Mouse (Mus musculus) heart, embryonic 14.5 days (tissue): ENCODE measurements around the gene Tcea3. TPM values are rescaled to one million over a fixed set of nuclear protein-coding genes. Genes with fewer than 3 reads are reported as not detected.

ENCODE experiments used
- ATAC-seq: fragments of 200-750 bp; cut with Nextera tagmentation; 2 replicates; pipeline ENCODE4 v1.8.0; 2017; ENCODE audit warnings: low read depth, moderate TSS enrichment; ENCODE audit not compliant: insufficient number of reproducible peaks, insufficient read depth, low FRiP score
- H3K27ac ChIP-seq, 2 experiments: fragments of 200-500 bp in 1 of 2; fragments of 300-500 bp in 1 of 2; sonication (generic) in 1 of 2; replicated peaks in 1 of 2; 2 replicates each; pipeline ENCODE4 v1.5.1; 2012 to 2014; ENCODE audit warnings: low read depth in 2 of 2, low read length in 2 of 2, control low read depth in 1 of 2, mild to moderate bottlenecking in 1 of 2, mixed read lengths in 1 of 2; ENCODE audit not compliant: control insufficient read depth in 1 of 2, insufficient read depth in 1 of 2
- H3K27me3 ChIP-seq: fragments of 300-500 bp; sonication (generic); 2 replicates; pipeline ENCODE4 v1.6.1; 2014; ENCODE audit warnings: mild to moderate bottlenecking, low read length, control low read depth; ENCODE audit not compliant: control insufficient read depth, insufficient read depth
- H3K36me3 ChIP-seq: fragments of 300-500 bp; sonication (generic); 2 replicates; pipeline ENCODE4 v1.6.1; 2014; ENCODE audit warnings: mild to moderate bottlenecking, control low read depth, low read length, mixed read lengths; ENCODE audit not compliant: control insufficient read depth, insufficient read depth
- H3K4me1 ChIP-seq, 2 experiments: fragments of 200-500 bp in 1 of 2; fragments of 300-500 bp in 1 of 2; sonication (generic) in 1 of 2; 2 replicates each; pipeline ENCODE4 v1.6.1; 2012 to 2014; ENCODE audit warnings: low read length in 2 of 2, control low read depth in 1 of 2, mixed read lengths in 1 of 2; ENCODE audit not compliant: control insufficient read depth in 2 of 2, insufficient read depth in 2 of 2
- H3K4me2 ChIP-seq: fragments of 300-500 bp; sonication (generic); 2 replicates; pipeline ENCODE4 v1.6.1; 2014; ENCODE audit warnings: mild to moderate bottlenecking, low read length
- H3K4me3 ChIP-seq, 2 experiments: fragments of 200-500 bp in 1 of 2; fragments of 300-500 bp in 1 of 2; sonication (generic) in 1 of 2; 2 replicates each; pipeline ENCODE4 v1.5.1; 2012 to 2014; ENCODE audit warnings: low read length in 2 of 2, mild to moderate bottlenecking in 2 of 2, control low read depth in 1 of 2, low read depth in 1 of 2, moderate library complexity in 1 of 2; ENCODE audit not compliant: control insufficient read depth in 1 of 2, insufficient read depth in 1 of 2
- H3K9ac ChIP-seq: fragments of 300-500 bp; sonication (generic); 2 replicates; pipeline ENCODE4 v1.6.1; 2014; ENCODE audit warnings: mild to moderate bottlenecking, low read length
- H3K9me3 ChIP-seq: fragments of 300-500 bp; sonication (generic); 2 replicates; pipeline ENCODE4 v1.6.1; 2016; ENCODE audit warnings: low read length, control low read depth; ENCODE audit not compliant: control insufficient read depth
- WGBS: fragments of 180-500 bp; shearing (Covaris S2); extraction: QIAGEN DNeasy Blood & Tissue Kit; methylation state at CpG from one replicate; pipeline ENCODE4 v1.1.7; 2014; 5-methylcytosine and 5-hydroxymethylcytosine counted together
- polyA plus RNA-seq: library from polyadenylated mRNA; unstranded; fragments of >200 nt; fragmentation: Nextera tagmentation; extraction: Ambion mirVana; gene quantifications from 2 replicates; pipeline ENCODE4 v1.2.1, GENCODE M21; 2014

Gene Tcea3
- polyA plus RNA-seq, 1 experiment from 2014 or later = 74.6 TPM

GRCm38 (mm10) chr4:136285811-136286371 is 38.4 kb downstream of the Tcea3 start:
- ATAC-seq = peak; percentile 82
- H3K27ac ChIP-seq = peak overlapping the region; percentile 94 to 99
- peak overlapping the region; percentile 94 for H3K4me2 ChIP-seq
- WGBS = 0% methylated on average over 29 of the region's 29 CpGs
- no peaks in the 10 kb centered on the region for H3K27me3 ChIP-seq
- peak overlapping the region; percentile 61 to 78 for H3K4me3 ChIP-seq
- H3K36me3 ChIP-seq = peaks cover 41% of the 10 kb centered on the region
- peak overlapping the region; percentile 85 for H3K9ac ChIP-seq
- H3K4me1 ChIP-seq = peaks cover 20 to 35% of the 10 kb centered on the region in 2 experiments
- H3K9me3 ChIP-seq = peaks cover 4% of the 10 kb centered on the region; the same call in 1 of the 2 replicates

GRCm38 (mm10) chr4:136289918-136290780 is 42.6 kb downstream of the Tcea3 start:
- peaks cover 5 to 9% of the 10 kb centered on the region in 2 experiments; a peak in 3 of 4 replicates for H3K4me1 ChIP-seq
- no peaks in the 10 kb centered on the region for H3K27me3 ChIP-seq
- no peak overlapping the region for H3K9ac ChIP-seq
- H3K9me3 ChIP-seq = peaks cover 4% of the 10 kb centered on the region; the same call in 1 of the 2 replicates
- 56% methylated on average over 66 of the region's 66 CpGs for WGBS
- ATAC-seq = no peak
- no peak overlapping the region for H3K4me2 ChIP-seq
- no peak overlapping the region for H3K4me3 ChIP-seq
- H3K27ac ChIP-seq = no peak overlapping the region
- H3K36me3 ChIP-seq = peaks cover 81% of the 10 kb centered on the region

DNA sequence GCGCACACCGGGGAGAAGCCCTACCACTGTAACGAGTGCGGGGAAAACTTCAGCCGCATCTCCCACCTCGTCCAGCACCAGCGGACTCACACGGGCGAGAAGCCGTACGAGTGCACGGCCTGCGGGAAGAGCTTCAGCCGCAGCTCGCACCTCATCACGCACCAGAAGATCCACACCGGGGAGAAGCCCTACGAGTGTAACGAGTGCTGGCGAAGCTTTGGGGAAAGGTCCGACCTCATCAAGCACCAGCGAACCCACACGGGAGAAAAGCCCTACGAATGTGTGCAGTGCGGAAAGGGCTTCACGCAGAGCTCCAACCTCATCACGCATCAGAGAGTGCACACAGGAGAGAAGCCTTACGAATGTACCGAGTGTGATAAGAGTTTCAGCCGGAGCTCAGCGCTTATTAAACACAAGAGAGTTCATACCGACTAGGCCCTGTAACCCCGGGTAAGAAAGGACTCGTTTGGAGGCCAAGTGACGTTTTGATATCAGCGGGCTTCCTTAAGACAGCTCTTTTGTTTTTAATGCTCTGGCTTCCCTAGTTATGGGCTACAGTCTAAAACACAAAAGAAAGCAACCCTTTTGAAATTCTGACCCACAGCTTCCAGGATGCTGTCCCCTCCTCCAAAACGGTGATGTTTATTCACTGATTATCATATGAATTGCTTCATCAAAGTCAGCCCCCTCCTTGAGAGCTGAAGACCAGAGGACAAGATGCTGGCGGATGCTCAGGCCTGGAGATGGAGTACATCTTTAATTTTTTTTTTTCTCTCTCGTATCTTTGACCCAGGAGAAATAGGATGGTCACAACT is 43.5 kb downstream of the Tcea3 start:
- no peak overlapping the region for H3K4me3 ChIP-seq
- peaks cover 4% of the 10 kb centered on the region; the same call in 1 of the 2 replicates for H3K9me3 ChIP-seq
- no peak overlapping the region for H3K4me2 ChIP-seq
- no peak overlapping the region for H3K27ac ChIP-seq
- H3K27me3 ChIP-seq = no peaks in the 10 kb centered on the region
- 73% methylated on average over 39 of the region's 39 CpGs for WGBS
- ATAC-seq = no peak
- H3K4me1 ChIP-seq = peaks cover 5 to 9% of the 10 kb centered on the region in 2 experiments; a peak in 3 of 4 replicates
- no peak overlapping the region for H3K9ac ChIP-seq
- peaks cover 85% of the 10 kb centered on the region for H3K36me3 ChIP-seq

- peaks cover 85% of the 10 kb centered on the region for H3K36me3 ChIP-seq
Measured at GRCm38 (mm10) chr4:136291692-136292091, 44.2 kb downstream of the Tcea3 start.

DNA sequence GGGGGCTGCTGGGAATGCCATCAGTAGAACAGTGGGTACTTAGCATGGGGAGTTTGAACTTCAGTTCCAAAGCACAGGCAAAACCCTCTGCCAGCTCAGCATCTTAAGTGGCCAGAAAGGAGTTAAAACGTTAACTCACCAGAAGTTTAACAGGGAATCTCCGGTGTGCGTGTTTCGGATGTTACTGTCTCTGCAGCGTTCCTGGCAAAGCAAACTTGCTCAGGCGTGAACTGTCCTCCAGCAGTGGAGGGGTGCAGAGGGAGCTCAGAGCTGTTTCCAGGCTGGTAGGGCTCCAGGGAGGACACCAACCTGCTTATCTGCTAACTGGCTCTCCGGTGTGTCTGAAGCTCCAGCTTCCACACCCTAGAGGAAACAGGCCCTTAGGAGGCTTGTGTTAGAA is 48.4 kb downstream of the Tcea3 start:
- WGBS = 48% methylated on average over 7 of the region's 7 CpGs
- no peaks in the 10 kb centered on the region for H3K27me3 ChIP-seq
- no peak overlapping the region for H3K4me2 ChIP-seq
- peaks cover 44% of the 10 kb centered on the region for H3K36me3 ChIP-seq
- no peak overlapping the region for H3K9ac ChIP-seq
- 0 out of 2 replicates have a peak, but pooled peaks cover 4% of the 10 kb centered on the region for H3K9me3 ChIP-seq
- no peak for ATAC-seq
- no peak overlapping the region for H3K27ac ChIP-seq
- no peak overlapping the region for H3K4me3 ChIP-seq
- no peaks in the 10 kb centered on the region for H3K4me1 ChIP-seq

More at GRCm38 (mm10) chr4:136291692-136292091, 44.2 kb downstream of the Tcea3 start:
- Histone ChIP-seq H3K9ac (no peak overlapping the region), H3K4me3 (no peak overlapping the region), H3K27me3 (no peaks in the 10 kb centered on the region), H3K4me1 (peaks cover 3 to 5% of the 10 kb centered on the region in 2 experiments; a peak in 3 of 4 replicates), H3K27ac (no peak overlapping the region), H3K4me2 (no peak overlapping the region), H3K9me3 (peaks cover 4% of the 10 kb centered on the region; the same call in 1 of the 2 replicates)
- no peak for ATAC-seq
- WGBS = 81% methylated on average over 6 of the region's 6 CpGs

- Histone ChIP-seq H3K36me3 (no peaks in the 10 kb centered on the region), H3K9me3 (0 out of 2 replicates have a peak, but pooled peaks cover 4% of the 10 kb centered on the region), H3K9ac (no peak overlapping the region), H3K27me3 (no peaks in the 10 kb centered on the region), H3K27ac (no peak overlapping the region), H3K4me3 (no peak overlapping the region), H3K4me1 (peaks cover 0 to 6% of the 10 kb centered on the region in 2 experiments; a peak in 1 of 4 replicates), H3K4me2 (no peak overlapping the region)
- WGBS = 42% methylated on average over 4 of the region's 4 CpGs
- no peak for ATAC-seq
Measured at GRCm38 (mm10) chr4:136302462-136302861, 54.9 kb downstream of the Tcea3 start.

GRCm38 (mm10) chr4:136304181-136304580 is 56.7 kb downstream of the Tcea3 start:
- 19% methylated on average over 2 of the region's 2 CpGs for WGBS
- Histone ChIP-seq H3K4me1 (peaks cover under 1 to 6% of the 10 kb centered on the region in 2 experiments; a peak in 2 of 4 replicates), H3K27ac (0 out of 4 replicates have a peak overlapping the region, but pooled peaks of 1 of the 2 experiments have one; percentile 17), H3K4me3 (no peak overlapping the region), H3K27me3 (no peaks in the 10 kb centered on the region), H3K4me2 (no peak overlapping the region), H3K9me3 (0 out of 2 replicates have a peak, but pooled peaks cover 4% of the 10 kb centered on the region), H3K9ac (no peak overlapping the region), H3K36me3 (no peaks in the 10 kb centered on the region)
- no peak for ATAC-seq
